Mouse (Mus musculus): ENCODE measurements around the gene Gm11492. TPM values are rescaled to one million over a fixed set of nuclear protein-coding genes. Genes with fewer than 3 reads are reported as not detected.

Gene Gm11492
- not detected in 2 replicates for polyA plus RNA-seq (2015; fragmentation: Nextera tagmentation; extraction: Ambion mirVana)

- no peak for ATAC-seq (ENCODE audit: insufficient read depth)
- Histone ChIP-seq H3K27ac (replicated peaks) (no peak within 1 kb of the TSS), H3K9me3 (replicated peaks) (no peaks in the 10 kb centered on the region), H3K4me1 (replicated peaks) (no peaks in the 10 kb centered on the region), H3K36me3 (replicated peaks) (no peaks in the 10 kb centered on the region), H3K4me2 (no peak within 1 kb of the TSS), H3K9ac (no peak within 1 kb of the TSS), H3K4me3 (replicated peaks) (no peak within 1 kb of the TSS), H3K27me3 (0 out of 2 replicates have a peak, but pooled peaks cover 12% of the 10 kb centered on the region)
- WGBS (ENCODE audit: insufficient replicate concordance), result 56% methylated on average over 3 of the region's 3 CpGs
Observed at GRCm38 (mm10) chr11:87566501-87566900, at the start of gene Gm11492. Gene Gm11492, plus strand, starts transcription at chr11:87566653.

GRCm38 (mm10) chr11:87519260-87519659, 47.2 kb upstream of the Gm11492 start:
- Histone ChIP-seq H3K4me2 (no peak overlapping the region), H3K27ac (replicated peaks) (no peak overlapping the region), H3K9me3 (replicated peaks) (no peaks in the 10 kb centered on the region), H3K36me3 (replicated peaks) (no peaks in the 10 kb centered on the region), H3K4me3 (replicated peaks) (no peak overlapping the region), H3K27me3 (no peaks in the 10 kb centered on the region), H3K4me1 (replicated peaks) (peaks cover 17% of the 10 kb centered on the region), H3K9ac (no peak overlapping the region)
- no peak for ATAC-seq (ENCODE audit: insufficient read depth)
- 1% methylated on average over 2 of the region's 2 CpGs for WGBS (ENCODE audit: insufficient replicate concordance)

GRCm38 (mm10) chr11:87523466-87523865, 43.0 kb upstream of the Gm11492 start:
- Histone ChIP-seq H3K27ac (replicated peaks) (no peak overlapping the region), H3K4me1 (replicated peaks) (peaks cover 22% of the 10 kb centered on the region), H3K9ac (no peak overlapping the region), H3K36me3 (replicated peaks) (no peaks in the 10 kb centered on the region), H3K27me3 (no peaks in the 10 kb centered on the region), H3K4me3 (replicated peaks) (no peak overlapping the region), H3K4me2 (no peak overlapping the region), H3K9me3 (replicated peaks) (no peaks in the 10 kb centered on the region)
- no peak for ATAC-seq (ENCODE audit: insufficient read depth)
- 36% methylated on average over 5 of the region's 5 CpGs for WGBS (ENCODE audit: insufficient replicate concordance)

- Histone ChIP-seq H3K9me3 (replicated peaks) (no peaks in the 10 kb centered on the region), H3K4me3 (replicated peaks) (no peak overlapping the region), H3K9ac (no peak overlapping the region), H3K27me3 (no peaks in the 10 kb centered on the region), H3K27ac (replicated peaks) (no peak overlapping the region), H3K4me2 (no peak overlapping the region), H3K4me1 (replicated peaks) (peaks cover 22% of the 10 kb centered on the region), H3K36me3 (replicated peaks) (no peaks in the 10 kb centered on the region)
- ATAC-seq (ENCODE audit: insufficient read depth), result no peak
Observed at GRCm38 (mm10) chr11:87523967-87524366, 42.5 kb upstream of the Gm11492 start.

- Histone ChIP-seq H3K4me2 (no peak overlapping the region), H3K9me3 (replicated peaks) (no peaks in the 10 kb centered on the region), H3K9ac (no peak overlapping the region), H3K4me1 (replicated peaks) (peaks cover 22% of the 10 kb centered on the region), H3K36me3 (replicated peaks) (no peaks in the 10 kb centered on the region), H3K27ac (replicated peaks) (no peak overlapping the region), H3K27me3 (no peaks in the 10 kb centered on the region), H3K4me3 (replicated peaks) (no peak overlapping the region)
- ATAC-seq (ENCODE audit: insufficient read depth), result no peak
Observed at GRCm38 (mm10) chr11:87524780-87525179, 41.7 kb upstream of the Gm11492 start.

GRCm38 (mm10) chr11:87527364-87527763, 39.1 kb upstream of the Gm11492 start:
- Histone ChIP-seq H3K9me3 (replicated peaks) (no peaks in the 10 kb centered on the region), H3K4me1 (replicated peaks) (peaks cover 22% of the 10 kb centered on the region), H3K27me3 (no peaks in the 10 kb centered on the region), H3K9ac (no peak overlapping the region), H3K4me2 (no peak overlapping the region), H3K36me3 (replicated peaks) (no peaks in the 10 kb centered on the region), H3K27ac (replicated peaks) (no peak overlapping the region), H3K4me3 (replicated peaks) (no peak overlapping the region)
- ATAC-seq (ENCODE audit: insufficient read depth), result no peak
- whole genome bisulfite sequencing (ENCODE audit: insufficient replicate concordance), result 47% methylated on average over 3 of the region's 3 CpGs

GRCm38 (mm10) chr11:87527990-87528389, 38.5 kb upstream of the Gm11492 start:
- Histone ChIP-seq H3K4me1 (replicated peaks) (peaks cover 17% of the 10 kb centered on the region), H3K9ac (no peak overlapping the region), H3K36me3 (replicated peaks) (no peaks in the 10 kb centered on the region), H3K27me3 (no peaks in the 10 kb centered on the region), H3K4me3 (replicated peaks) (no peak overlapping the region), H3K9me3 (replicated peaks) (no peaks in the 10 kb centered on the region), H3K27ac (replicated peaks) (no peak overlapping the region), H3K4me2 (no peak overlapping the region)
- ATAC-seq (ENCODE audit: insufficient read depth), result no peak
- 44% methylated on average over 4 of the region's 4 CpGs for WGBS (ENCODE audit: insufficient replicate concordance)

GRCm38 (mm10) chr11:87531695-87532094, 34.8 kb upstream of the Gm11492 start:
- WGBS (ENCODE audit: insufficient replicate concordance), result 46% methylated on average over 6 of the region's 6 CpGs
- H3K27ac ChIP-seq (replicated peaks), result no peak overlapping the region
- H3K4me3 ChIP-seq (replicated peaks), result no peak overlapping the region
- H3K36me3 ChIP-seq (replicated peaks), result no peaks in the 10 kb centered on the region
- H3K9me3 ChIP-seq (replicated peaks), result no peaks in the 10 kb centered on the region
- ATAC-seq (ENCODE audit: insufficient read depth), result no peak
- no peak overlapping the region for H3K9ac ChIP-seq
- no peak overlapping the region for H3K4me2 ChIP-seq
- H3K27me3 ChIP-seq, result no peaks in the 10 kb centered on the region
- H3K4me1 ChIP-seq (replicated peaks), result no peaks in the 10 kb centered on the region

GRCm38 (mm10) chr11:87542285-87542684, 24.2 kb upstream of the Gm11492 start:
- 46% methylated on average over 8 of the region's 8 CpGs for WGBS (ENCODE audit: insufficient replicate concordance)
- ATAC-seq (ENCODE audit: insufficient read depth), result no peak
- no peak overlapping the region for H3K27ac ChIP-seq (replicated peaks)
- H3K4me2 ChIP-seq, result no peak overlapping the region
- no peaks in the 10 kb centered on the region for H3K36me3 ChIP-seq (replicated peaks)
- no peak overlapping the region for H3K4me3 ChIP-seq (replicated peaks)
- H3K9me3 ChIP-seq (replicated peaks), result no peaks in the 10 kb centered on the region
- H3K4me1 ChIP-seq (replicated peaks), result no peaks in the 10 kb centered on the region
- no peak overlapping the region for H3K9ac ChIP-seq
- H3K27me3 ChIP-seq, result no peaks in the 10 kb centered on the region

GRCm38 (mm10) chr11:87542906-87543305, 23.5 kb upstream of the Gm11492 start:
- 41% methylated on average over 3 of the region's 3 CpGs for WGBS (ENCODE audit: insufficient replicate concordance)
- H3K27ac ChIP-seq (replicated peaks), result no peak overlapping the region

GRCm38 (mm10) chr11:87553342-87553741, 13.1 kb upstream of the Gm11492 start:
- no peak overlapping the region for H3K4me2 ChIP-seq
- no peaks in the 10 kb centered on the region for H3K4me1 ChIP-seq (replicated peaks)
- no peak overlapping the region for H3K9ac ChIP-seq
- H3K9me3 ChIP-seq (replicated peaks), result no peaks in the 10 kb centered on the region
- H3K4me3 ChIP-seq (replicated peaks), result no peak overlapping the region
- WGBS (ENCODE audit: insufficient replicate concordance), result 55% methylated on average over 4 of the region's 4 CpGs
- ATAC-seq (ENCODE audit: insufficient read depth), result no peak
- H3K36me3 ChIP-seq (replicated peaks), result no peaks in the 10 kb centered on the region
- no peaks in the 10 kb centered on the region; the same call in 1 of the 2 replicates for H3K27me3 ChIP-seq
- no peak overlapping the region for H3K27ac ChIP-seq (replicated peaks)

More at GRCm38 (mm10) chr11:87542906-87543305, 23.5 kb upstream of the Gm11492 start:
- Histone ChIP-seq H3K9me3 (replicated peaks) (no peaks in the 10 kb centered on the region), H3K36me3 (replicated peaks) (no peaks in the 10 kb centered on the region), H3K4me2 (no peak overlapping the region), H3K9ac (no peak overlapping the region), H3K4me3 (replicated peaks) (no peak overlapping the region), H3K27me3 (no peaks in the 10 kb centered on the region), H3K4me1 (replicated peaks) (no peaks in the 10 kb centered on the region)
- no peak for ATAC-seq (ENCODE audit: insufficient read depth)

GRCm38 (mm10) chr11:87554386-87554785, 12.1 kb upstream of the Gm11492 start:
- no peak overlapping the region for H3K9ac ChIP-seq
- H3K4me3 ChIP-seq (replicated peaks), result no peak overlapping the region
- H3K4me2 ChIP-seq, result no peak overlapping the region
- ATAC-seq (ENCODE audit: insufficient read depth), result no peak
- H3K27me3 ChIP-seq, result no peaks in the 10 kb centered on the region
- no peak overlapping the region for H3K27ac ChIP-seq (replicated peaks)
- whole genome bisulfite sequencing (ENCODE audit: insufficient replicate concordance), result 50% methylated on average over 5 of the region's 5 CpGs
- H3K9me3 ChIP-seq (replicated peaks), result no peaks in the 10 kb centered on the region
- H3K4me1 ChIP-seq (replicated peaks), result no peaks in the 10 kb centered on the region
- no peaks in the 10 kb centered on the region for H3K36me3 ChIP-seq (replicated peaks)
